7 mouse cellular contexts compared by ENCODE assay signal in genomic region chr2:21367345-21368111, GRCm38 (mm10). TPM values are rescaled to one million over a fixed set of nuclear protein-coding genes. Genes with fewer than 3 reads are reported as not detected.
DNase-seq lines count a peak whose midpoint lies in the region; ATAC-seq lines count a peak whose summit lies in the region.

Gene Gpr158, plus strand, starts transcription at chr2:21367542.

- WGBS in embryonic facial prominence, embryonic 14.5 days, result 3% methylated on average over 43 of the region's 43 CpGs
- 4% methylated on average over 43 of the region's 43 CpGs for WGBS in heart, embryonic 11.5 days (ENCODE audit: insufficient replicate concordance)
- 2% methylated on average over 43 of the region's 43 CpGs for WGBS in limb, embryonic 10.5 days
- WGBS in midbrain, embryonic 15.5 days, result under 1% methylated on average over 43 of the region's 43 CpGs

- H3K4me3 ChIP-seq in embryonic facial prominence, embryonic 14.5 days (ENCODE audit: low read depth, low read length), result peak within 1 kb of the TSS; percentile 38
- H3K4me3 ChIP-seq in heart, embryonic 11.5 days (ENCODE audit: low read depth, low read length), result peak within 1 kb of the TSS; percentile 46
- H3K4me3 ChIP-seq in limb, embryonic 10.5 days, result peak within 1 kb of the TSS; percentile 45
- peak within 1 kb of the TSS; percentile 60 for H3K4me3 ChIP-seq in midbrain, embryonic 15.5 days

- DNase-seq in c-Kit-positive CD71-negative TER-119-negative erythroid progenitor cells, embryonic 14.5 days (ENCODE audit: low read depth), result peak; percentile 62
- DNase-seq in embryonic facial prominence, embryonic 14.5 days (ENCODE audit: low spot score), result peak; percentile 96
- peak; percentile 65 for DNase-seq in kidney, adult 9 months
- DNase-seq in limb, embryonic 10.5 days (ENCODE audit: low spot score), result peak; percentile 91
- peak; percentile 94 for DNase-seq in testis, postnatal 10 days (ENCODE audit: low spot score)

- H3K9me3 ChIP-seq in embryonic facial prominence, embryonic 14.5 days (ENCODE audit: control insufficient read depth, low read length), result no peaks in the 10 kb centered on the region
- H3K9me3 ChIP-seq in heart, embryonic 11.5 days (replicated peaks; ENCODE audit: control insufficient read depth, low read length), result no peaks in the 10 kb centered on the region
- no peaks in the 10 kb centered on the region for H3K9me3 ChIP-seq in limb, embryonic 10.5 days (replicated peaks)
- no peaks in the 10 kb centered on the region for H3K9me3 ChIP-seq in midbrain, embryonic 15.5 days

- no peaks in the 10 kb centered on the region for H3K36me3 ChIP-seq in embryonic facial prominence, embryonic 14.5 days (ENCODE audit: control insufficient read depth, insufficient read depth, low read length)
- H3K36me3 ChIP-seq in heart, embryonic 11.5 days (ENCODE audit: control insufficient read depth, insufficient read depth, low read length), result no peaks in the 10 kb centered on the region
- no peaks in the 10 kb centered on the region for H3K36me3 ChIP-seq in limb, embryonic 10.5 days
- H3K36me3 ChIP-seq in midbrain, embryonic 15.5 days (replicated peaks), result no peaks in the 10 kb centered on the region

- H3K4me1 ChIP-seq in embryonic facial prominence, embryonic 14.5 days (ENCODE audit: control insufficient read depth, insufficient read depth, low read length), result no peaks in the 10 kb centered on the region
- no peaks in the 10 kb centered on the region for H3K4me1 ChIP-seq in heart, embryonic 11.5 days (ENCODE audit: control insufficient read depth, insufficient read depth, low read length)
- peaks cover 7% of the 10 kb centered on the region for H3K4me1 ChIP-seq in limb, embryonic 10.5 days
- H3K4me1 ChIP-seq in midbrain, embryonic 15.5 days, result peaks cover 31% of the 10 kb centered on the region

- H3K27ac ChIP-seq in embryonic facial prominence, embryonic 14.5 days (replicated peaks; ENCODE audit: low read depth, low read length), result no peak within 1 kb of the TSS
- no peak within 1 kb of the TSS for H3K27ac ChIP-seq in heart, embryonic 11.5 days (ENCODE audit: low read depth, low read length)
- no peak within 1 kb of the TSS for H3K27ac ChIP-seq in limb, embryonic 10.5 days
- peak within 1 kb of the TSS; percentile 88 for H3K27ac ChIP-seq in midbrain, embryonic 15.5 days

- peaks cover 30% of the 10 kb centered on the region for H3K27me3 ChIP-seq in embryonic facial prominence, embryonic 14.5 days (replicated peaks; ENCODE audit: control insufficient read depth, insufficient read depth, low read length)
- H3K27me3 ChIP-seq in heart, embryonic 11.5 days (ENCODE audit: control insufficient read depth, insufficient read depth, low read length), result peaks cover 22% of the 10 kb centered on the region
- peaks cover 36% of the 10 kb centered on the region for H3K27me3 ChIP-seq in limb, embryonic 10.5 days (ENCODE audit: low read depth, poor library complexity, severe bottlenecking)
- H3K27me3 ChIP-seq in midbrain, embryonic 15.5 days (replicated peaks), result peaks cover 3% of the 10 kb centered on the region; the same call in 1 of the 2 replicates

- no peak within 1 kb of the TSS for H3K9ac ChIP-seq in embryonic facial prominence, embryonic 14.5 days (ENCODE audit: low read depth, low read length)
- H3K9ac ChIP-seq in heart, embryonic 11.5 days (ENCODE audit: low read depth, low read length), result no peak within 1 kb of the TSS
- H3K9ac ChIP-seq in midbrain, embryonic 15.5 days, result peak within 1 kb of the TSS; percentile 67

- ATAC-seq in embryonic facial prominence, embryonic 14.5 days (ENCODE audit: low read depth), result peak; percentile 97
- peak; percentile 81 for ATAC-seq in heart, embryonic 11.5 days (replicated peaks; ENCODE audit: insufficient number of reproducible peaks, low FRiP score, low TSS enrichment)
- ATAC-seq in midbrain, embryonic 15.5 days (replicated peaks), result peak; percentile 99

- peak within 1 kb of the TSS; percentile 61 for H3K4me2 ChIP-seq in embryonic facial prominence, embryonic 14.5 days (ENCODE audit: low read depth, low read length)
- peak within 1 kb of the TSS; percentile 73 for H3K4me2 ChIP-seq in heart, embryonic 11.5 days
- H3K4me2 ChIP-seq in midbrain, embryonic 15.5 days, result peak within 1 kb of the TSS; percentile 82

RNA-seq across cellular contexts. Expression of gene Gpr158, which starts in this region (rescaled TPM):
- 0.30 and 0.32 TPM in 2 replicates for polyA plus RNA-seq in embryonic facial prominence, embryonic 14.5 days (2014; fragmentation: Nextera tagmentation; extraction: Ambion mirVana)
- not detected in 2 replicates for polyA plus RNA-seq in heart, embryonic 11.5 days (2014; fragmentation: Nextera tagmentation; extraction: Ambion mirVana)
- not detected in 2 replicates for polyA plus RNA-seq in limb, embryonic 10.5 days (2016; fragmentation: Nextera tagmentation; extraction: Ambion mirVana)
- polyA plus RNA-seq in midbrain, embryonic 15.5 days (2015; fragmentation: Nextera tagmentation; extraction: Ambion mirVana), result 4.8 and 5.3 TPM in 2 replicates

Comparison
In these comparisons a context has a peak if more than half of its experiments do, and no peak if none do; other contexts are left out.
1. Peak in DNase-seq, ATAC-seq, H3K4me3 ChIP-seq and H3K4me2 ChIP-seq in embryonic facial prominence, embryonic 14.5 days; RNA of the gene not detected or under 1 TPM.
2. Peak in ATAC-seq, H3K4me3 ChIP-seq and H3K4me2 ChIP-seq in heart, embryonic 11.5 days; RNA of the gene not detected or under 1 TPM.
3. Peak in DNase-seq and H3K4me3 ChIP-seq in limb, embryonic 10.5 days; RNA of the gene not detected or under 1 TPM.